Mouse (Mus musculus) spleen, postnatal 36 days (tissue): ENCODE results near the gene Prkca.

Experiments
- DNase-seq, 2 experiments: peaks; one replicate each; pipeline ENCODE4 v3.0.0; 2022; ENCODE audit warnings: low spot score in 2 of 2, mixed read lengths in 1 of 2

Gene Prkca

DNA sequence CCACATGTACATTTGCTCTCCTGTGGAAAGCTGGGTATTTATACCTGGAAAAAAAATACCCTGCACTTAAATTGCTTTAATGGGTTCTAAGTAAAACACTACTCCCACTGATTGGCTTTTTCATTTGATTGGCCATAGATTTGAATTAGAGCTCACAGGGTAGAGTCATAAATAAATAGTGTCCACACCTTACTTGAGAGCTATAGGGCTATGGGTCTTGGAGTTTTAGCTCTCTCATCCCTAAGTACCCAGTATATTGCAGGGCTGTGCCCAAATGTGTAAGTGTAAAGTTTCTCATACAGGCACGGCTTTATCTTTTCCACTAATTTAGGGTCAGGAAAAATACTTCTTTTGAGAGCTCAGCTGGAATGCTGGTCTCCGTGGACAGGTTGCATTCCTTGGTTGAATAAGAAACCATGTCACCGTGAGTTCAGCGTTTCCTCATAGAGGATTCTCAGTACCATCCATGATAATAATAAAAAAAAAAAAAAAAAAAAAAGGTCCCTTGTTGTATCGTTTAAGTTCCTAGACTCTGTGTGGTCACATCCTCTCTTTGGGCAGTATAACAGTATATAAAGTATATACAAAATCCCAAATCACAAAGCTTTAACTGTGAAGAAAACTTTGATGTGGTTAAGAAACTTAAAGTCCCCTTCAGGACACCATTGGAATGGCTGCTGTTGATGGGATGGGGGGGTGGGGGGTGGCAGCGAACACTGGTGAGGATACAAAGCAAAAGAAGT, 82.8 kb downstream of the Prkca start:
- DNase-seq: no peak

DNA sequence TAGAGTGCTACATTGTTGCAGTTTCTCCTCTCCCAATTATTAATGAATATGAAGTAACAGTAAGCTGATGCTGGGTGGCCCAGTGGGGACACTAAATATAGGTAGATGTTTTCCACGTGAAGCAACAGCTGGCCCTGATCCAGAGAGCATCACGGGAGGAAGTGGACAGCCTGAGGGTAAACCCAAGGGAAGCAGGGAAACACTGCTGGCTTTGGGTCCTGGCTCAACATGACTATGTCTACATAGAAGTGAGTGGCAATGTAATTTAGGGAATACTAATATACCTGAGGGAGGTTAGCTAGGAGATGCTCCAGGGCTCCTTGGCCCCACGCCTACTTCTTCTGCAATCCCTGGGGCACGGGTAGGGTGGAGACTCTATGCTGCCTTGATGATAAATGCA, 84.3 kb downstream of the Prkca start:
- no peak for DNase-seq

DNA sequence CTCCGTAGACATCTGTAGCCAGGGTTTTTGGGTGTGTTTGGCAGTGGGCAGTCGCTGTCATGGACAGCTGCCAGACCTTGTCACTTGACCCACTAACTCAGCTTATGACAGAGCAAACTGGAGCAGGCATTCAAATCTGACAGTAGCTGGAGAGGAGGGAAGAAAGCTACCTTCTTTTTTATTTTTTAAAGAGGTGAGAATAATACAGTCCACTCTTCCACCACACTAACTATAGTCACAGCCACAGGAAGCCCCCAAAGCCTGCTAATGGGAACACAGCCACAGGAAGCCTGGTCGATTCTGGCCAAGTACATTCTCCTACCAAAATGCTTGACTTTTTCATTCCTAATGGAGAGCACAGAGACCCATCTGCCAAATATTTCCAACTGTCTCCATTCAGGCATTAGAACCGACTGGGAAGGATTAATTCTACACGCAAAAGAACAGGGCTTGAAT, 84.9 kb downstream of the Prkca start:
- no peak for DNase-seq

DNA sequence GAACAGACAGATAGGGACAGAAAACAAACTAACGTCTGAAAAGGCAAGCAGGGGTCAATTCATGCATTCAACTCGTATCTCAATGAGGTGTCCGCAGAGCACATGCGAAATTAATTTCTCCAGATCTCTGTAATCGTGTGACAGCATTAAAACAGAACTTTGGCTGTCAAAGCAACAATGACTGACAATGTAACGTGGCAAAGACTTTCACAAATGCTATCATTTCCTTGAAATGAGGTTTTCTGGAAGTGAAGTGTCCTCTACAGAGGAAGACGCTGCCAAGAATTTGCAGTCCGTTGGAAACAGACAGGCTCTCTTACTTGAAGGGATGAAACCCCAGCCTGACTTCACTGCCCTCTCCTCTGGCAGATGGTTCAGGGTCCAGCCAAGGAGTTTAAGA, 85.8 kb downstream of the Prkca start:
- no peak for DNase-seq

DNA sequence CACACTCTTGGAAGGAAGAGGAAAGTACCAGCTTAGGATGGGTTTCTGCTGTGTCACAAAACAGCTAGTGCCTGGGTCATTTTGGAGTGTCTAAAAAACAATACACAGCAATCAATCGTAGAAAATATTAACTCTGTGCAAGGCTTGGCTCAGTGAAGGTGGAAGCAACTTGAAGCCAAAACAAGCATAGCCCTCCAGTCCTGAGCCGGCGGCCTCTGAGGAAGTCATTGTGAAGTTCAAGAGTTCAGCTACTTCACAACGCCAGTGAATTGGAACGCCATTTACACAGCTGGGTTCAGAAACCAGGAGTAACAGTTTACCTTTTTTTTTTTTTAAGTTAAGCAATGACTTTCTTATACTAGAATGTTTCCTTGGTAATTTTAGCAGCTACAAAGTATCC, 89.0 kb downstream of the Prkca start:
- peak; percentile 44 to 48 for DNase-seq

DNA sequence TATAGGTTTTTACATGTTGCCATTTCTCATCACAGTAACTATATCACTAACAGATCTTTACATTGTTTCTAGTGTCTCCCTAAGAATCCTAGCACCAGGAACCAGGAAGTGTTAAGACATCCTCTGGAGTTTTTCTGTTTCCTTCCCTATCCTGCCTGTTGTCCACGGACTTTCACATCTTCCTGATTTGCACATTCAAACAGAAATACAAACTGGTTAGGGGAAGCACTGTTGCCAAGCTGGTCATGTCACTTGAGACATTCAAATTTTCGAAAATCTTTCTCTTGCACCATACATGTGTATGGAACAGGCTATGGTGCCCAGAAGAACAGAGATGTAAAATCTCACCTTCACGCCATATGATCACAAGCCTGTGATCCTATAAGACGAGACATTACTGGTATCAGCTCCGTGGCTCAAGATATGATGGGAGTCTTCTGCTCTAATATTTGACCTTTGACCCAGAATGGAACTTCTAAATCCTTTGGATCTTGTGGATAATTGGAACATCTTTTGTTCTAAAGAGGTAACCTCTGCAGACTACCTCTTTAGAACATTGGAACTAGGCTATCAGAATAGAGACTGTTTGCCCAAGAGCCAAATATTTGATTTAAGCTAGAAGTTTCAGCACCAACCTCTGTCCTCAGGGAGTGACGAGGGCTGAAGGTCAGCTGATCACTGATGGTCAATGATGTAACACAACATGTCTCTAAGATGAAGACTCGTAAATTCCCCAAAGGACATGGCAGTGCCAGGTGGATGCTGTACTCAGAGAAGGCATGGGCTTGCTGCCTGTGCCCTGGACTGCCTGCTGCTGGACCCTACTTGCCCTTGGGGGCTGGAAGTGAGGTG, 91.6 kb downstream of the Prkca start:
- no peak for DNase-seq

DNA sequence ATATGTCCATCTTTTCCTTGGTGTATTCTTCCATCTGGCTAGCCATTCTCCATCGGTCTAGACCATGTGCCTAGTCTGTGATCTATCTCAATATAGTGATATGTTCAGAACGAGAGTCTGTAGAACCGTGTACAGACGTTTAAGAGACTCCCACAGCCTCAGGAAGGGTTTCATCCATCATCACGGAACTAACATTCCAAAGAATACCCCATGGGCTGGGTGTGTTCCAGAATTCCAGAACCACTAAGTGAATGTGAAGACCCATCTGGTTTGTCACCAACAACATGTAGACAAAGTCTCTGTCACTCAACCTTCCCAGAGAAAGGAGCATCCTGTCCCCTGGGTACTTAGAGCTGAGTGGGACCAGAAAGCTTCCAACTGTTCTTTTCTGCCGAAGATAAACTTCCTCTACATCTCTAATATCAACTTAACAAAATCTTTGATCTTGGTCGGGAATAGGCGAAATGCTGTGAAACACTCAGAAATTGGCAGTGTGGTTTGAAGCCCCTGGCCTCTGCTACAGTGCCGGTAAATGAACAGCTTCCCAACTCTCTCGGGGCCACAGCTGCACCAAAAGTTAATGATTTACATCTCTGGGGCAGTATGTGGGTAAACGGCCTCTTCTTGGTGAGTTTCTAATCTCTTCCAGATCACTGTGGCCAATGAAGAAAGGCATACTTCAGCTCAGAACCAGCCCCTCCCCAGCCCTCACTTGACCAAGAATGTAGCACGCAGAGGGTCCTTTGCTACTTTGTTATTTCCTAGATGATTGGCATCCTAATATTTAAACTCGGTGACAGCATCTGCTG, 92.7 kb downstream of the Prkca start:
- DNase-seq: no peak

DNA sequence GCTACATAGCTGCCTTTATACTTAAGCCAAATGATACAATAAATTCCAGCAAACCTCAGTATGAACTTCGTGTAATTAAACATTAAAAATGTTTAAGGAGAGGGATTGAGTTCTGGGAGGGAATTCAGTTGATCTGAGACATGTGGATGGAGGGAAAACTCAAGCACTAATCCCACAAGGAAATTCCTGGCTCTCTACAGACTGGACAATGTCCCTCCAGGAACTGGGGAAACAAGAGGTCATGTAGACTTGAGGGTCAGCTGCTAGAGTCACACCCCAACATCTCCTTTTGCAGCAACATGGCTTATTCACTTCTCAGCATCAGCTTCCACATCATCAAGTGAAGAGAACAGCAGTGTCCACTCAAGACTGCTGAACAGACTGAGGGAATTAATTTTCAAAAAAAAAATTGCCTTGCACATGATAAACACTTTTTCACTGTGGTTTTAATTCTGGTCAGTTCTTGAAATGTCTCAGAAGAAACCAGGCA, 93.5 kb downstream of the Prkca start:
- DNase-seq: no peak

DNA sequence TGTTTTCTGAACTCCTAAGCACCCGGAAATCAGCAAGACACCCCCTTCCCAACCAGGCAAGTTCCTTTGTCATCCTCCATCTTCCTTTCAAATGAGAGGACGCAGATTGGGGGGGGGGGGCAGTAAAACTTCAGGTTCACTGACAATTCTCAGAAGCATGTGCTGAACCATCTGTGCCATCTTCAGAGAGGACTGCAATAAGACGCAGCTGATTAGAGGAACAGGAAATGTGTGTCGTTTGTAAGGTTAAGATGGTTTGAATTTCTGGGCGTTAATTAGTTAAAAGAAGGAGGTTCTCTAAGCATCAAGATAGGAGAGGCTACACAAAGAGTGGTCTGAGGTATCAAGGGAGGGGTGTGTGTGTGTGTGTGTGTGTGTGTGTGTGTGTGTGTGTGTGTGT, 94.2 kb downstream of the Prkca start:
- DNase-seq: peak in 1 of 2 experiments; percentile 20

DNA sequence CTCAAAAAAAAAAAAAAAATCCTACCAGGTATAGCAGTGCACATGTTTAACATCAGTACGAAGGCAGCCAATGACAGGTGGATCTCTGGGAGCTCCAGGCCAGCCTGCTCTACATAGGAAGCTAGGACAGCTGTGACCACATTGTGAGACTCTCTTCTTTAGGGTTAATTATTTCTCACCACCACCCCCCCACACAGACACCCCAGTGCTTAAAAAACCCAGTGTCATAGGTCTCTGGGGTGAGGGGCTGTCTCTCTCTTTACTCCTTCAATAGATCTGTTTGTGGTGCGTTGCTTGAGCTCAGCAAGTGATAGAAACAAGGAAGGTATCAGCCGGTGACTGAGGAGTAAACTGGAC, 94.7 kb downstream of the Prkca start:
- no peak for DNase-seq

DNA sequence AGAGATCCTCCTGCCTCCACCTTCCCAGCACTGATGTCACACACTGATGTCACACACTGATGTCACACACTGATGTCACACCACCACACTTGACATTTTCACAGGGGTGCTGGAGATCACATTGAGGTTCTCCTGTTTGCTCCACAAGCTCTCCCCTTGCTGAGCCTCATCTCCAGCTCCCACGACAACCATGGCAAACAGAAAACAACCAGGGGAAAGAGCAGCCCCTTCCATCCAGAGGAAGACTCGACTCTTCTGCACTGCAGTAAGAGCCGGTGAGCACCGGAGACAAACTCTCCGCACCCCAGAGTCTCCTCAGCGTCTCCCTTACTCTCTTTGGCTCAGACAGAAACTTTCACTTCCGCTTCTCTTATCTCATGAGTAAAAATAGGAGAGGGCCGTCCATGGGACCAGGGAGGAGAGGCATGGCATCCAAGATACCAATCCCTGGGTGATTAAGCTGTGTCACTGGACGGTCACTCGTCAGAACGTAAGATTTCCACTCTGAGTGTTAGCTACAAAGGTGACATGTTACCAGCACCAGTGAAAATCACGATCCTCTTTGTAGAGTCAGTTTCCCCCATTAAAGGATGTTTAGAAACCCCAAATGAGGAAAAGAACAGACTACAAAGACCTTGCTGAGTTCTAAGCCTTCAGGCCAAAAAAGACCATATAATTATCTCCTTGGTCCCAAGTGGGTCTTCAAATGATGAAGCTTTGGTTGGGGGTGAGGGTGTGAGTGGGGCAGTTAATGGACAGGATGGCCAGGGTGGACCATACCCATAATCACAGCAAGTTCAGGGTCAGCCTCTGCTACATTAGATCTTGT, 95.3 kb downstream of the Prkca start:
- peak; percentile 54 to 68 for DNase-seq

DNA sequence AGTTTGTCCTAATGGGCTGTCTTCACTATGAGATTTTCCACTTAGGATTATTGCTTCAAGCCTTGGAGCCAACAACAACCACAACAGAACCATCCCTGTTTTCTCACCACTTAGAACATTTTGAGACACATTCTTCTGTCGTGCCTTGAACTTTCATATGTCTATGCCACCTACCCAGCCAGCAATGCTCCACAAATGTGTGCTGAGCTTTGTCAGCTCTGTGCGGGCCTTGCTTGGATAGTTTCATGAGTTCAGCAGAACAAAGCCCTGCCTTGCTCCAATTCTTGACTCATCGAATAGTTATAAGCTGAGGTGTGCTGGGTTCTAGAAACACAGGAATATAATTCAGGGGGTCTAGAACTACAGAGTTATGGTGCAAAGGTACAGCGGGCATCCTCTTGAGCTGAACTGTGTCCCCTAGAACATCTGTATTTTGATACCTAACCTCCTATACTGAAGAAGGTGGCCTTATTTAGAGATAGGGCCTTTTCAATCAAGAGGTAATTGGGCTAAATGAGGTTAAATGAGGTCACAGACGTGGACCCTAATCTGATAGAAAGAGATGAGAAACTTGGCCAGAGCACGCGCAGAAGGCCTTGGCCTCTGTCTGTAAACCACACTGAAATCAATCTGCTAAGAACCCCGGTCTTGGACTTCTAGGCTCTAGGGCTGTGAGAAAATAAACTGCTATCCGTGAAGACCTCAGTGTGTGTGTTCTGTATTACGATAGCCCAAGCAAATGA, 96.4 kb downstream of the Prkca start:
- no peak for DNase-seq

DNA sequence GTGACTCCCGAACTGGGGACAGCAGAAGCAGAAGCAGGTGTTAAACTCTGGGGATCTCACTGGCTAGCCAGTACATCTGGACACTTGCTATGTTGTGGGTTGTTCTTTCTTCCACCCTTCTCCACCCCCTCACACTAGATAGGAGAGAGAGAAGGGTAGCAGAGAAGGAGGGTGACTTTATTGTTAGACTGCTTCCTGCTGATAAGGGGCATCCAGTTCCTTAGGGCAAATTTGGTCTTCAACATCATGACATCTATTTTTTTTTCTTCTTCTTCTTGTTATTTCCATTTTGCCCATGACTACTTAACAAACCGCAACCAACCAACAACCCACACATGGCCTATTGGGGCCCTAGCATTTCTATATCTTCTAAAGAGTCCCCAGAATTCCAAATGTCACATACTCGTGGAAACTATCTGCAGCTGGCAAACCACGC, 97.4 kb downstream of the Prkca start:
- no peak for DNase-seq

DNA sequence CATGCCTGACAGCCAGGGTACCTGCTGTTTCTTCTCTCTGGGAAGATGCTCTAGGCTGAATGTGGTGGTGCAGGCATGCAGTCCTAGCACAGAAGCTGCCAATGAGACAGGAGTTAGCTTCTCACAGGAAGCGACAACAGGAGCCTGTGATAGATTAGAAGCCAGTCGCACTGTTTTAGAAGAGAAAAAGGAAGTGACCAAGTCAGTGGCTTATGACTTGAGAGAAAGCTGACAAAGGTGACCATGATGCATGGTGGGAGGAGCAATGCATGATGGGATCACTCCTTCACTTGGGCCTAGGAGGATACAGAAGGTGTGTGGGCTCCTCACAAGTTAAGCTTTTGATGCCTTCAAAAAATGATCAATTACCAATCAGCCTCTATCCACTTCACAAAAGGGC, 99.5 kb downstream of the Prkca start:
- DNase-seq: peak; percentile 60 to 65

DNA sequence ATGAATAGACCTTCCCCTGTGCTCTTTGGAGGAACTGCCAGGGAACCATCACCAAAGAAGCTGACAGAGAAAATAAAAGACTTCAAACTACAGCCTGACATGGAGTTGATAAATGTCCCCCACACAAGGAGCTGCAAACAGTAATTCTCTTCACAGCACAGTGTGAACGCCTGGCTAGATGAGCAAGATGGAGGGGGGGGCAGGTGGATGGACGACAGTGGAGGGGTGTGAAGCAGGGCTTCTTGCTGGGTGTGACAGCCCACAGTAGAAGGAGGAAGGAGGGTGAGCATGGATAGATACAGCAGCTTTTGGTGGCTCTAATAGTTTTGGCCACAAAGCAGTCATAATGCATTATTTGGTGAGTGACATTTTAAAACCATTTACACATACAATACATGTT, 100.1 kb downstream of the Prkca start:
- no peak for DNase-seq

DNA sequence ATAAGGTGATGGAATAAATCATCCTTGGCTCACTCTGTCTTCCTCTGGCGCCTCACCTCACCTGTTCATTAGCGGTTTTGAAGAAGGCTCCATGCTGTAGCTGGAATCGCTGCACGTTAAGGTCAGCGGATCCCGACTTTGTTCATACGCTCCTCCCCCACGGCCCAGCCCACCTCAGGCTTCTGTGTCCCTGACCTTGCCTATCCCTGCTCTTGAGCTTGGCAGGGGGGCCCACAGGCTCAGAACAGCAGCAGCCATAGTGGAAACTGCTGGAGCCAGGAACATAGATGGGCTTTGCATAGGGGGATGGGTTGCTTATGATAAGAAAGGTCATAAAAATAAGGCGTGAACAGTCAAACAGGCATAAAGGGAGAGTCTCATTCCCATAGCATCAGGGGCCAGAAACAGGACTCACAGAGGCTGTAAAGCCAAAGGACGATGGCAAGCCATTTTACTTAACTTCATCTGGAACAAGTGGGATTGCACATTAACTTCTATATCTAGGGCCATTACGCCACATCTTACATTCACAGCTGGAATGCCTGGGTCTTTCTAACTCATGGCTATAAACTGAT, 102.7 kb downstream of the Prkca start:
- DNase-seq: no peak

DNA sequence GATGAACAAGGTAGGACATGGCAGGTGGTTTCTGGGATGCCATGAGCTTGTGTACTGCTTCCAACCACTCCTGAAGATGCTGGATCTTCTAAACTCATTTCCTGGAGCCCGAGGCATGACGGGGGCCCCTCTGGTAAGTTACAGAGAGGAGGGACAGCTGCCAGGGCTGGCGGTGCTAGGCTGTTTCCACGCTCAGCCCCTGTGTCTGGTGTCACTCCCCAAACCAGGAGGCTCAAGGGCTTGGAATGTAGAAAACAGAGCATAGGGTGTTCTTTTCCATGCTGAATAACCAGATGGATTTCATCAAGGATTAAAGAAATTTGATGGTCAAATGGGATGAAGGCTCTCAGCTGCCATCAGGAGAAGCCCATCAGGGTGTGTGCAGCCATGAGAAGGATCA, 104.6 kb downstream of the Prkca start:
- DNase-seq: no peak

DNA sequence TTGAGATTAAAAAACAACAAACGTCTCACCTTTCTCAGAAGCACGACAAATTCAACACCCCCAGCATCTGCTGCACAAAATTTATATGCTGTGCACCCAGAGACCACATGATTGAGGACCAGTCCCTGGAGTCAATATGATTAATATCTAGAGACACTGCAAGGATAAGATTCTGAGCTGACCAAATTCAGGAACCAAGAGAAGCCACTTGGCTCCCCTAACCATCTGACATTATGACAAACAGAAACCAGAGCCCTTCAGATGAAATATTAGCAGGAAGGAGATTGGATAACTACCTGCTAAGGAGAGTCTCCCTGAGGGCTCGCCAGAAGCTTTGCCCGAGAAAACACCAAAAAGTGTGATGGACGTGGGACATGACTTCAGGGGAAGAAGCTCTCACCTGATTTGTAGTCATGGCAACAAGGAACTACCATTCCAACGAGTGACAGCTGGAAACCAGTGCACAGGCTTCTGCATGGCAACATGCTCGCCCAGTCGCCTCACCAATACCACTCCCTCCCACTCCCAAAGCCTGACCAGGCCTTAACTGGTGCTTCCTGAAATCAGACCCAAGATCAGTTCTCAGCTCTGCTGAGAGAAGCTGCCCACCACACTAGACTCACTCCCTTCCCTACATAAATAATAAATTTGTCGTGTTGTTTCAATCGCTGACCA, 106.8 kb downstream of the Prkca start:
- DNase-seq: no peak

DNA sequence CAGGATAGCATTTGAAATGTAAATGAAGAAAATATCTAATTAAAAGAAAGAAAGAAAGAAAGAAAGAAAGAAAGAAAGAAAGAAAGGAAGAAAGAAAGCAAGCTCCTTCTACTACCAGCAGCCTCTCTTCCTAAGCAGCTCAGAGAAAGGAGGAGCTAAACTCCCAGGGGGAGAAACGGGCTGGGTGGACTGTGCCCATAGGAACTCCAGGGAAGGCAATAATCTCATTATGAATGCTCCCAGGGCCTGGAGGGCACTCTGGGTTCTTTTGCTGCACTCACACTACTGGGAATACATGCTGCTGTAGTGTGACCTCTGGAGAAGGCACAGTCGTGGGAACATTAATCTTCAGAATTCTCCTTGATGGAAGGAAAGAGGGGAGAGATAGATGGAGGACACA, 107.5 kb downstream of the Prkca start:
- DNase-seq: no peak
